ENCODE assay signal across 21 mouse cellular contexts in the genomic region with DNA sequence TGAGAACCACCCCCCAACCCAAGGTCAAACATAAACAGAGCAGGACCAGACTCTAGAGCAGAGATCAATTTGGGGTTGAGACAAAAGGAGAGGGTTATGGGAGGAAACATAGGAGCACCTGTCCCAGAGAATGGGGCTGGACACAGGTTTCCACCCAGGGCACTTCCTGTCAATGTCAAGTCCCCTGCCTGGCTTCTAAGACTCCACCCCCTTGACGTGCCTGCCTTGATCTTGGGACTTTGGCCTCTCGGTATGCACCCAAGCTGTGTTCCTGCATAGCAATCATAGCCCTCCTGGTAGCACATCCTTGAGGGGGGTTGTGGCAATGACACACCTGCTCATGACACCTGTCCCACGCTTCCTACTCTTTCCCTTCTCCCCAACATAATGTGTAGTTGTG. TPM values are rescaled to one million over a fixed set of nuclear protein-coding genes. Genes with fewer than 3 reads are reported as not detected.
DNase-seq lines count a peak whose midpoint lies in the region; ATAC-seq and TF ChIP-seq lines count a peak whose summit lies in the region.
"Had no signal": no experiment of that assay in that cellular context is flagged by ENCODE, and none has a peak within 500 bp of the region (broad histone marks: within the 10 kb centered on the region; RNA-seq: fewer than 3 reads in every experiment).

No protein-coding gene starts in this region.

- TF ChIP-seq CTCF in kidney, postnatal 0 days (IDR thresholded peaks at IDR 0.05; ENCODE audit: low read depth), result no peak
- no peak for TF ChIP-seq CTCF in liver, postnatal 0 days (IDR thresholded peaks at IDR 0.05; ENCODE audit: low read depth)

- intact Hi-C loops in heart, postnatal 14 days (cut with DNase I), result no loop called here

- TF ChIP-seq EP300 in liver, postnatal 0 days (IDR thresholded peaks at IDR 0.05; ENCODE audit: low read depth), result no peak

- no peak for DNase-seq in intestine, embryonic 14.5 days (ENCODE audit: low spot score)
- DNase-seq in kidney, postnatal 0 days (ENCODE audit: low spot score), result no peak
- no peak for DNase-seq in liver, postnatal 0 days
- no peak for DNase-seq in urinary bladder, postnatal 25 days (ENCODE audit: low spot score)
- DNase-seq in heart, postnatal 14 days, result no peak
- no peak for DNase-seq in frontal cortex, postnatal 14 days (ENCODE audit: low spot score in 2 of 2)
- DNase-seq: cerebellum, adult 2 months; heart, adult 11 months; layer of hippocampus, postnatal 36 days; lung, embryonic 14.5 days; lung, postnatal 4 days; right cerebral cortex, postnatal 4 days; thymus, adult 18-20 months had no signal

- H3K4me2 ChIP-seq in intestine, embryonic 14.5 days (ENCODE audit: low read length), result no peak overlapping the region
- no peak overlapping the region for H3K4me2 ChIP-seq in intestine, embryonic 15.5 days (replicated peaks)
- H3K4me2 ChIP-seq in kidney, postnatal 0 days (ENCODE audit: low read length), result no peak overlapping the region
- H3K4me2 ChIP-seq in liver, postnatal 0 days (ENCODE audit: low read depth, low read length), result no peak overlapping the region
- H3K4me2 ChIP-seq: forebrain, embryonic 12.5 days; heart, embryonic 15.5 days; lung, embryonic 14.5 days; midbrain, embryonic 11.5 days had no signal

- 83% methylated on average over 3 of the region's 3 CpGs for WGBS in intestine, embryonic 14.5 days
- WGBS in intestine, embryonic 15.5 days, result 76% methylated on average over 3 of the region's 3 CpGs
- 73% methylated on average over 3 of the region's 3 CpGs for WGBS in kidney, postnatal 0 days
- WGBS in liver, postnatal 0 days (ENCODE audit: insufficient replicate concordance), result 51% methylated on average over 3 of the region's 3 CpGs

- no peak overlapping the region for H3K9ac ChIP-seq in intestine, embryonic 14.5 days (ENCODE audit: low read length)
- H3K9ac ChIP-seq in intestine, embryonic 15.5 days, result no peak overlapping the region
- no peak overlapping the region for H3K9ac ChIP-seq in kidney, postnatal 0 days (ENCODE audit: low read depth, low read length)
- no peak overlapping the region for H3K9ac ChIP-seq in liver, postnatal 0 days (replicated peaks)
- H3K9ac ChIP-seq: forebrain, embryonic 12.5 days; heart, embryonic 15.5 days; lung, embryonic 14.5 days had no signal

- no peak overlapping the region for H3K27ac ChIP-seq in intestine, embryonic 14.5 days (ENCODE audit: low read depth)
- H3K27ac ChIP-seq in intestine, embryonic 15.5 days, result peak overlapping the region; percentile 57
- peak overlapping the region; percentile 32; the same call in 1 of the 2 replicates for H3K27ac ChIP-seq in kidney, postnatal 0 days
- H3K27ac ChIP-seq in liver, postnatal 0 days (ENCODE audit: low read depth), result no peak overlapping the region
- H3K27ac ChIP-seq: forebrain, embryonic 12.5 days; heart, embryonic 15.5 days; hindbrain, embryonic 10.5 days; hindbrain, postnatal 0 days; layer of hippocampus, adult 2 months had no signal

- no peaks in the 10 kb centered on the region for H3K4me1 ChIP-seq in intestine, embryonic 14.5 days (replicated peaks; ENCODE audit: control insufficient read depth, insufficient read depth, low read length)
- H3K4me1 ChIP-seq in intestine, embryonic 15.5 days (replicated peaks), result no peaks in the 10 kb centered on the region
- H3K4me1 ChIP-seq in kidney, postnatal 0 days (replicated peaks; ENCODE audit: insufficient read depth, low read length), result no peaks in the 10 kb centered on the region
- H3K4me1 ChIP-seq in liver, postnatal 0 days (ENCODE audit: insufficient read depth), result no peaks in the 10 kb centered on the region; the same call in 1 of the 2 replicates
- H3K4me1 ChIP-seq: forebrain, embryonic 12.5 days; heart, embryonic 15.5 days; hindbrain, embryonic 10.5 days had no signal

- H3K27me3 ChIP-seq in intestine, embryonic 14.5 days (replicated peaks; ENCODE audit: control insufficient read depth, insufficient read depth, low read length), result no peaks in the 10 kb centered on the region
- H3K27me3 ChIP-seq in intestine, embryonic 15.5 days (replicated peaks), result no peaks in the 10 kb centered on the region
- no peaks in the 10 kb centered on the region for H3K27me3 ChIP-seq in kidney, postnatal 0 days (ENCODE audit: insufficient read depth, low read length)
- no peaks in the 10 kb centered on the region for H3K27me3 ChIP-seq in liver, postnatal 0 days (ENCODE audit: insufficient read depth, low read length)
- H3K27me3 ChIP-seq: forebrain, embryonic 12.5 days; heart, embryonic 15.5 days had no signal

- H3K4me3 ChIP-seq in intestine, embryonic 14.5 days (ENCODE audit: low read depth, low read length), result no peak overlapping the region
- no peak overlapping the region for H3K4me3 ChIP-seq in intestine, embryonic 15.5 days (replicated peaks)
- H3K4me3 ChIP-seq in kidney, postnatal 0 days (replicated peaks; ENCODE audit: low read depth, low read length), result no peak overlapping the region
- H3K4me3 ChIP-seq in liver, postnatal 0 days (ENCODE audit: low read depth, low read length), result no peak overlapping the region
- H3K4me3 ChIP-seq: forebrain, embryonic 12.5 days; heart, embryonic 15.5 days; hindbrain, embryonic 10.5 days; layer of hippocampus, adult 2 months had no signal

- H3K36me3 ChIP-seq in intestine, embryonic 14.5 days (ENCODE audit: control insufficient read depth, insufficient read depth, low read length), result peaks cover 84% of the 10 kb centered on the region
- H3K36me3 ChIP-seq in intestine, embryonic 15.5 days, result peaks cover 28% of the 10 kb centered on the region
- peaks cover 45% of the 10 kb centered on the region for H3K36me3 ChIP-seq in kidney, postnatal 0 days (ENCODE audit: insufficient read depth, low read length)
- H3K36me3 ChIP-seq in liver, postnatal 0 days (replicated peaks; ENCODE audit: insufficient read depth, low read length), result peaks cover 63% of the 10 kb centered on the region

- H3K9me3 ChIP-seq in intestine, embryonic 14.5 days (ENCODE audit: control insufficient read depth, low read length), result no peaks in the 10 kb centered on the region
- no peaks in the 10 kb centered on the region for H3K9me3 ChIP-seq in intestine, embryonic 15.5 days
- H3K9me3 ChIP-seq in kidney, postnatal 0 days (replicated peaks; ENCODE audit: low read length), result no peaks in the 10 kb centered on the region
- no peaks in the 10 kb centered on the region for H3K9me3 ChIP-seq in liver, postnatal 0 days (ENCODE audit: low read length)
- H3K9me3 ChIP-seq: forebrain, embryonic 12.5 days; heart, embryonic 15.5 days; hindbrain, embryonic 10.5 days had no signal

- peak; percentile 20; the same call in 1 of the 2 replicates for ATAC-seq in intestine, embryonic 14.5 days (replicated peaks; ENCODE audit: low FRiP score, low TSS enrichment, low read depth)
- ATAC-seq in intestine, embryonic 15.5 days, result peak; percentile 84
- ATAC-seq in kidney, postnatal 0 days (replicated peaks; ENCODE audit: low FRiP score, low read depth), result peak; percentile 84
- ATAC-seq in liver, postnatal 0 days, result peak; percentile 15; the same call in 1 of the 2 replicates
- ATAC-seq: hindbrain, postnatal 0 days had no signal

RNA-seq across cellular contexts. Expression of gene Ehd2, which starts 25.8 kb away (rescaled TPM):
- polyA plus RNA-seq in intestine, embryonic 14.5 days (2014; fragmentation: Nextera tagmentation; extraction: Ambion mirVana), result 37.7 and 38.6 TPM in 2 replicates
- polyA plus RNA-seq in intestine, embryonic 15.5 days (2015; fragmentation: Nextera tagmentation; extraction: Ambion mirVana), result 42.3 and 50.9 TPM in 2 replicates
- polyA plus RNA-seq in kidney, postnatal 0 days (2015; fragmentation: Nextera tagmentation; extraction: Ambion mirVana), result 24.6 and 26.6 TPM in 2 replicates
- 1.9 and 2.7 TPM in 2 replicates for polyA plus RNA-seq in liver, postnatal 0 days (2015; fragmentation: Nextera tagmentation; extraction: Ambion mirVana)
- 100 to 1,000 TPM; 172 to 182 TPM for total RNA-seq in heart, postnatal 14 days (2021)
- total RNA-seq: monocyte, adult 5-6 weeks had no signal

RNA-seq across cellular contexts. Expression of gene Nop53, which starts 47.3 kb away (rescaled TPM):
- polyA plus RNA-seq in intestine, embryonic 14.5 days (2014; fragmentation: Nextera tagmentation; extraction: Ambion mirVana), result 182 and 190 TPM in 2 replicates
- 161 and 174 TPM in 2 replicates for polyA plus RNA-seq in intestine, embryonic 15.5 days (2015; fragmentation: Nextera tagmentation; extraction: Ambion mirVana)
- polyA plus RNA-seq in kidney, postnatal 0 days (2015; fragmentation: Nextera tagmentation; extraction: Ambion mirVana), result 213 and 221 TPM in 2 replicates
- 82.6 and 90.6 TPM in 2 replicates for polyA plus RNA-seq in liver, postnatal 0 days (2015; fragmentation: Nextera tagmentation; extraction: Ambion mirVana)
- total RNA-seq in heart, postnatal 14 days (2021), result 100 to 1,000 TPM; 129 to 137 TPM

RNA-seq across cellular contexts. Expression of gene Bicra, which starts 54.6 kb away (rescaled TPM):
- 6.8 and 7.4 TPM in 2 replicates for polyA plus RNA-seq in intestine, embryonic 14.5 days (2014; fragmentation: Nextera tagmentation; extraction: Ambion mirVana)
- 4.9 and 5.4 TPM in 2 replicates for polyA plus RNA-seq in intestine, embryonic 15.5 days (2015; fragmentation: Nextera tagmentation; extraction: Ambion mirVana)
- 3.2 and 3.3 TPM in 2 replicates for polyA plus RNA-seq in kidney, postnatal 0 days (2015; fragmentation: Nextera tagmentation; extraction: Ambion mirVana)
- polyA plus RNA-seq in liver, postnatal 0 days (2015; fragmentation: Nextera tagmentation; extraction: Ambion mirVana), result 0.95 and 1.0 TPM in 2 replicates
- total RNA-seq in heart, postnatal 14 days (2021), result 1 to 10 TPM; 9.1 to 9.7 TPM

Comparison
In these comparisons a context has a peak if more than half of its experiments do, and no peak if none do; other contexts are left out.
1. H3K27ac ChIP-seq: peak in intestine, embryonic 15.5 days (single experiment) and kidney, postnatal 0 days (single experiment); none in intestine, embryonic 14.5 days (single experiment) and liver, postnatal 0 days (single experiment).
2. ATAC-seq: peak in every context shown above with its lines; median percentile 84 in intestine, embryonic 15.5 days; 84 in kidney, postnatal 0 days; 20 in intestine, embryonic 14.5 days; 15 in liver, postnatal 0 days.